In the genomic region with DNA sequence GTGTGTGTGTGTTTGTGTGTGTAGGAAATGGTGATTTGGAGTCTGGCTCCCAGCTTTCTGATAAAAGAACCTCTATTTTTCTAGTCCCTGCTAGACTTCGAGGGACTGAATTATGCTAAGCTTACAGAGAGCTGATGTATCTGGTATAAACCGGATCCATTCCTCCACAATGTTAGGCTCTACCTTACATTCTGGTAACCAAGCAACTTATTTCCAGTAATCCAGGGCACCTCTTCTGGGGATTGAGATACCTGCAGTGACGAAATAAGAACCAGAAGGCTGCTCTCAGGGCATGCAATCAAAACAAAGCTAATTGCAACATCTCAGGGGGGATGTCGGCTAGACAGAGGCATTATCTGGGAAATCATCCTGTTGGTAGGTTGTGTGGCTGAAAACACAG, we compare ENCODE assay signal across 16 mouse cellular contexts.
A peak's percentile ranks its signal among the peaks of the same experiment; 100 is the strongest.
DNase-seq lines count a peak whose midpoint lies in the region; ATAC-seq and TF ChIP-seq lines count a peak whose summit lies in the region.
"Had no signal": no experiment of that assay in that cellular context is flagged by ENCODE, and none has a peak within 500 bp of the region (broad histone marks: within the 10 kb centered on the region; RNA-seq: fewer than 3 reads in every experiment).

No protein-coding gene starts in this region.

- no peak overlapping the region for H3K4me3 ChIP-seq in kidney, embryonic 15.5 days (replicated peaks)
- no peak overlapping the region for H3K4me3 ChIP-seq in ES-Bruce4 (ENCODE audit: low read depth, low read length)
- no peak overlapping the region for H3K4me3 ChIP-seq in embryonic facial prominence, embryonic 10.5 days
- H3K4me3 ChIP-seq in limb, embryonic 15.5 days: no peak overlapping the region
- H3K4me3 ChIP-seq: stomach, embryonic 15.5 days had no signal

- peaks cover 70% of the 10 kb centered on the region for H3K4me1 ChIP-seq in kidney, embryonic 15.5 days
- peaks cover 5% of the 10 kb centered on the region for H3K4me1 ChIP-seq in ES-Bruce4 (ENCODE audit: control insufficient read depth, insufficient read depth, low read length)
- peaks cover 70% of the 10 kb centered on the region for H3K4me1 ChIP-seq in embryonic facial prominence, embryonic 10.5 days
- H3K4me1 ChIP-seq in limb, embryonic 15.5 days: peaks cover 49% of the 10 kb centered on the region

- no peak for TF ChIP-seq POLR2A in ES-Bruce4 (IDR thresholded peaks at IDR 0.05; ENCODE audit: insufficient read depth, low read length)

- no peak for DNase-seq in kidney, postnatal 36 days
- DNase-seq in embryonic facial prominence, embryonic 10.5 days (ENCODE audit: low spot score): peak; percentile 22
- DNase-seq in ovary, postnatal 14 days (ENCODE audit: low spot score): no peak
- DNase-seq in cerebellum, postnatal 36 days: no peak
- DNase-seq: adrenal gland, postnatal 10 days; cerebellum, adult 2 months; gastrocnemius, postnatal 14 days; kidney, adult 9 months; layer of hippocampus, postnatal 36 days; liver, embryonic 13.5 days; lung, postnatal 10 days had no signal

- no peak overlapping the region for H3K4me2 ChIP-seq in kidney, embryonic 15.5 days
- H3K4me2 ChIP-seq in limb, embryonic 15.5 days: no peak overlapping the region
- H3K4me2 ChIP-seq: stomach, embryonic 15.5 days had no signal

- H3K27ac ChIP-seq in kidney, embryonic 15.5 days: peak overlapping the region; percentile 91
- H3K27ac ChIP-seq in ES-Bruce4 (ENCODE audit: insufficient read depth, low read length): peak overlapping the region; percentile 86; the same call in 1 of the 2 replicates
- peak overlapping the region; percentile 69 for H3K27ac ChIP-seq in embryonic facial prominence, embryonic 10.5 days (replicated peaks)
- 0 out of 2 replicates have a peak overlapping the region, but pooled peaks have one; percentile 27 for H3K27ac ChIP-seq in limb, embryonic 15.5 days
- H3K27ac ChIP-seq: liver, embryonic 13.5 days; stomach, embryonic 15.5 days had no signal

- no peak for TF ChIP-seq CTCF in ES-Bruce4 (IDR thresholded peaks at IDR 0.05; ENCODE audit: low read depth, low read length)

- H3K9me3 ChIP-seq in kidney, embryonic 15.5 days (replicated peaks): no peaks in the 10 kb centered on the region
- H3K9me3 ChIP-seq in ES-Bruce4 (replicated peaks; ENCODE audit: control insufficient read depth, insufficient read depth, low read length, poor library complexity, severe bottlenecking): no peaks in the 10 kb centered on the region
- no peaks in the 10 kb centered on the region for H3K9me3 ChIP-seq in embryonic facial prominence, embryonic 10.5 days
- H3K9me3 ChIP-seq in limb, embryonic 15.5 days: no peaks in the 10 kb centered on the region
- H3K9me3 ChIP-seq: liver, embryonic 13.5 days; stomach, embryonic 15.5 days had no signal

- WGBS in kidney, embryonic 15.5 days: 49% methylated on average over 4 of the region's 4 CpGs
- WGBS in embryonic facial prominence, embryonic 10.5 days: 49% methylated on average over 4 of the region's 4 CpGs
- WGBS in limb, embryonic 15.5 days: 52% methylated on average over 4 of the region's 4 CpGs

- H3K36me3 ChIP-seq in kidney, embryonic 15.5 days: no peaks in the 10 kb centered on the region
- no peaks in the 10 kb centered on the region for H3K36me3 ChIP-seq in ES-Bruce4 (ENCODE audit: control insufficient read depth, insufficient read depth, low read length, poor library complexity, severe bottlenecking)
- H3K36me3 ChIP-seq in embryonic facial prominence, embryonic 10.5 days (replicated peaks): no peaks in the 10 kb centered on the region
- H3K36me3 ChIP-seq in limb, embryonic 15.5 days: no peaks in the 10 kb centered on the region
- H3K36me3 ChIP-seq: liver, embryonic 13.5 days; stomach, embryonic 15.5 days had no signal

- no peak for TF ChIP-seq EP300 in ES-Bruce4 (IDR thresholded peaks at IDR 0.05; ENCODE audit: insufficient read depth, low read depth, low read length)

- no peak for ATAC-seq in kidney, embryonic 15.5 days (replicated peaks; ENCODE audit: low FRiP score)
- no peak for ATAC-seq in limb, embryonic 15.5 days (ENCODE audit: insufficient number of reproducible peaks, low FRiP score, low TSS enrichment, low read depth)
- ATAC-seq: CD4-positive, CD25-positive, alpha-beta regulatory T cell, adult 4 months had no signal

- H3K9ac ChIP-seq in kidney, embryonic 15.5 days: no peak overlapping the region
- no peak overlapping the region for H3K9ac ChIP-seq in ES-Bruce4 (ENCODE audit: low read depth, poor library complexity, severe bottlenecking)
- H3K9ac ChIP-seq in limb, embryonic 15.5 days: no peak overlapping the region
- H3K9ac ChIP-seq: liver, embryonic 13.5 days; stomach, embryonic 15.5 days had no signal

- no peaks in the 10 kb centered on the region for H3K27me3 ChIP-seq in kidney, embryonic 15.5 days
- no peaks in the 10 kb centered on the region for H3K27me3 ChIP-seq in ES-Bruce4 (ENCODE audit: control insufficient read depth, insufficient read depth, low read length, poor library complexity, severe bottlenecking)
- no peaks in the 10 kb centered on the region for H3K27me3 ChIP-seq in embryonic facial prominence, embryonic 10.5 days (replicated peaks; ENCODE audit: low read depth, poor library complexity, severe bottlenecking)
- H3K27me3 ChIP-seq in limb, embryonic 15.5 days: no peaks in the 10 kb centered on the region
- H3K27me3 ChIP-seq: liver, embryonic 13.5 days; stomach, embryonic 15.5 days had no signal

Comparison
In these comparisons a context has a peak if more than half of its experiments do, and no peak if none do; other contexts are left out.
1. H3K27ac ChIP-seq: peak in every context shown above with its lines; median percentile 91 in kidney, embryonic 15.5 days; 86 in ES-Bruce4; 69 in embryonic facial prominence, embryonic 10.5 days; 27 in limb, embryonic 15.5 days.